Mouse (Mus musculus): ENCODE measurements at regions not wholly inside any gene's neighbourhood (a gene's known extent, or its start where the extent isn't known, plus 50 kb on each side); places are given as distances from the start of the nearest gene placed in this dataset.

DNA sequence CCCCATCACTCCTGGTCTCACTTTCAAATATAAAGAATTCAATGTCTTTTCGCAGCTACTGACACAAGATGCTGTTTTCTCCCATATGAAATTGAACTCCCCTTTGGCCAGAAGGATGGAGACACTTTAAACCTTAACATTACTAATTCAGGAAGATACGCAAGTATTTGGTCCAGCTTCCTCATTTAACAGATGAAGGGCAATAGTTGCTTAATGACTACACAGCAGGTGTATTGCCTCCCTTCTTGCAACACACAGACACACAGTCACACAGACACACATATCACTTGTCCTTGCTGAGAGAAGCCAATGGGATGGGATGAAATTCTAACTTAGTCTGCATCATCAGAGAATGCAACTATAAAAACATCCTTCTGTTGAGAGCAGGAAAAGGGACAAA, 89.8 kb upstream of the Fut8 start:
- TF ChIP-seq CTCF (IDR thresholded peaks at IDR 0.05; ENCODE audit: borderline replicate concordance, insufficient read depth, low read length) (no peak), POLR2A (IDR thresholded peaks at IDR 0.05; ENCODE audit: low read depth, low read length) (no peak)
